Mouse (Mus musculus) gonadal fat pad, adult 2 months (tissue): ENCODE results near the gene Klrg2. TPM values are rescaled to one million over a fixed set of nuclear protein-coding genes. Genes with fewer than 3 reads are reported as not detected.
"Not testable (repeated sequence)": the region's sequence is repeated elsewhere in the genome, so short reads cannot be mapped to it uniquely, and the experiment has no call there.

ENCODE experiments used
- DNase-seq: peaks from one replicate; pipeline ENCODE4 v3.0.0-alpha.2; 2012; ENCODE audit warnings: low read depth
- polyA plus RNA-seq: library from polyadenylated mRNA; depleted of rRNA; stranded (reverse); fragments of >200 nt; gene quantifications from 2 replicates; pipeline ENCODE4 v1.2.3, GENCODE M21; 2012; rRNA removed

The Klrg2 gene
- 8.8 and 13.4 TPM in 2 replicates for polyA plus RNA-seq

DNA sequence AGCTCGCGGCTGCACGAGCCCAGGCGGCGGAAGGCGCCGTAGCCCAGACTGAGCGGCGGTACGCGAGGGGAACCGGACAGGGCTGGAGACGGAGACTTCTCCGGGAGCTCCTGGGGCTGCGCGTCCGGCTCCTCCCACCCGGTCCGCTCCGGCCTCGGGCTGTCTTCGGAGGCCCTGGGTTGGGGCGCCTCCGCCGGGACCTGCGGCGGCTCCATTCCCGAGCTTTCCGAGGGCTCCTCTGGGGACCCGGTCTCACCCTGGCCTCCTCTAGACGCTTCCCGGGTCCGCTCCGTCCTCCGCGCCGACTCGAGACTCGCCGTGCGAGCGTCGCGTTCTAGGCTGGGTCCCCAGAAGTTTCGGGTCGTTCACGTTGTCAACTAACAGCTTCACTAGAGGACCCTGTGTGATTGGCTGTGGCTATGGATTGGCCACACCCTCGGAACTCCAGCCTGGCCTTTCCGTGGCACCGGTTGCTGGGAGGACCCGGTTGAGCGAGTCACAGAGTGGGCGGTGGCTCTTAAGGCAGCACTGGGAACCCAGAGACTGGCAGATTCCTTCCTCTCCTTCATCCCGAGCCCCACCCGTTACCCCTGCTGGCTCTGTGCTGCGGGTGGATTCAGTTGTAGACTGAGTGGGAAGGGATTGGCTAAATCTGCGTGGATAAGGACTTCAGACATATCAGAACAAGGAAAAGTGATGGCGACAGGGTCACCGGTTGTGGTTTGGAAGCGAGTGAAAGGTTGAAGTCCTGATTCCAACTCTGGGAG lies at the start of gene Klrg2:
Gene Klrg2, minus strand, starts transcription at position 391 of the 767 bp plus-strand sequence.
- no peak for DNase-seq

DNA sequence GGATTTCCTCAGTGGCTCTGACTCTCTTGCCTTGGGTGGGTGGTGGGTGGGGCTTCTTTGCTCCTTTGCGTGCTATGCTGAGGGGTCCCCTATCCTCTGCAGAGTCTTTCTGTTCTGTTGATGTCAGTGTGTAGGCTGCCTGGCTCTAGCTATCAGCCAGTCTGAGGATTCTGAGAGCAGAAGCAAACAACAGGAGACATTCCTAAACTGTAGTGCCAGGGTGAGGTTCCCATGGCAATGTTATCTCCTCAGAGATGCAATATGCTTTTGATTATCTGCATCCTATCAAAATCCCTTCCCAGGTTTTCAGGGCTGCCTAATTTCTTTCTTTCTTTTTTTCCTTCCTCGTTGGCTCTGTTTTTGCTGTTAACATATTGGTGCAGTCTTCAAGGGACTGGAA lies 45.5 kb upstream of the Klrg2 start:
- DNase-seq, result no peak

DNA sequence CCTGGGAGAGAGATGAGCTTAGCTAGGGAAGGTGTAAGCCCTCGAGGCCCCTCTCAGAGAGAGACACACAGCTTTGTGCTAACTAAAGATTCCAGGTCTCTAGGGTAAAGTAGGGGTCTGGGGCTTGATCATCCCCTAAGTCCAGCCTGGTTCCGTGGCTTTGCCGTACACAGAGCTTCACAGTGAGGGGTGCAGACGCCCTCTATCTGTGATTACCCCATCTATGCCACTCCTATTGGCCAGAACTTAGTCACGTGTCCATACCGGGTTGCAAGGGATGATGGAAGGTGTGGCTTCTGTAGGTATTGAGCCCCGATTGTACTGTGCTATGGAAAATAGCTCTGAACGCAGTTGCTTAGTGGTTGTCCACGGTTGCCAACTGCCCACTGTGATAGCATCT lies 40.6 kb upstream of the Klrg2 start:
- no peak for DNase-seq

GRCm38 (mm10) chr6:38676723-38677122 lies 39.7 kb upstream of the Klrg2 start:
- DNase-seq, result no peak

GRCm38 (mm10) chr6:38676217-38676616 lies 39.2 kb upstream of the Klrg2 start:
- no peak for DNase-seq

GRCm38 (mm10) chr6:38672011-38672410 lies 35.0 kb upstream of the Klrg2 start:
- no peak for DNase-seq

GRCm38 (mm10) chr6:38671270-38671669 lies 34.2 kb upstream of the Klrg2 start:
- DNase-seq, result no peak

DNA sequence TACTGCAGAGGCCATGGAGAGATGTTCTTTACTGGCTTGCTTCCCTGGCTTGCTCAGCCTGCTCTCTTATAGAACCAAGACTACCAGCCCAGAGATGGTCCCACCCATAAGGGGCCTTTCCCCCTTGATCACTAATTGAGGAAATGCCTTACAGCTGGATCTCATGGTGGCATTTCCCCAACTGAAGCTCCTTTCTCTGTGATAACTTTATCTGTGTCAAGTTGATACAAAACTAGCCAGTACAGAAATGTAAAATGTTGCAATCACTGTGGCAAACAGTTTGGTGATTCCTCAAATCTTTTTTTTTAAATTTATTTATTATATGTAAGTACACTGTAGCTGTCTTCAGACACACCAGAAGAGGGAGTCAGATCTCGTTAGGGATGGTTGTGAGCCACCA lies 33.4 kb upstream of the Klrg2 start:
- DNase-seq, result not testable (repeated sequence)

DNA sequence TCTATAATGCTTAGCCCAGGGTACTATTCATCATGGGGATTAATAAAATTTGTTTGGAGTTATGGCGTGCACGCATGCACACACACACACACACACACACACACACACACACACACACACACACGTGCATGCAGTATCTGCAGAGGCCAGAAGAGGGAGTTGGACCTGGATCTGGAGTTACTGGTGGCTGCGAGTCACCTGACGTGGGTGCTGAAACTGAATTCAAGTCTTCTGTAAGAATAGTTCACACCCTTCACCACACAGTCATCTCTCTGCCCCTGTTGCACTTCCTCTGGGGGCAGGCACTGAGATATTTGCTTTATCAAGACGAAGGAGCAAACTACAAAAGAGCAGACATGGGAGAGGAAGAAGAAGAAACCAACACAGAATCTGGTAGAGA lies 32.5 kb upstream of the Klrg2 start:
- DNase-seq, result no peak

DNA sequence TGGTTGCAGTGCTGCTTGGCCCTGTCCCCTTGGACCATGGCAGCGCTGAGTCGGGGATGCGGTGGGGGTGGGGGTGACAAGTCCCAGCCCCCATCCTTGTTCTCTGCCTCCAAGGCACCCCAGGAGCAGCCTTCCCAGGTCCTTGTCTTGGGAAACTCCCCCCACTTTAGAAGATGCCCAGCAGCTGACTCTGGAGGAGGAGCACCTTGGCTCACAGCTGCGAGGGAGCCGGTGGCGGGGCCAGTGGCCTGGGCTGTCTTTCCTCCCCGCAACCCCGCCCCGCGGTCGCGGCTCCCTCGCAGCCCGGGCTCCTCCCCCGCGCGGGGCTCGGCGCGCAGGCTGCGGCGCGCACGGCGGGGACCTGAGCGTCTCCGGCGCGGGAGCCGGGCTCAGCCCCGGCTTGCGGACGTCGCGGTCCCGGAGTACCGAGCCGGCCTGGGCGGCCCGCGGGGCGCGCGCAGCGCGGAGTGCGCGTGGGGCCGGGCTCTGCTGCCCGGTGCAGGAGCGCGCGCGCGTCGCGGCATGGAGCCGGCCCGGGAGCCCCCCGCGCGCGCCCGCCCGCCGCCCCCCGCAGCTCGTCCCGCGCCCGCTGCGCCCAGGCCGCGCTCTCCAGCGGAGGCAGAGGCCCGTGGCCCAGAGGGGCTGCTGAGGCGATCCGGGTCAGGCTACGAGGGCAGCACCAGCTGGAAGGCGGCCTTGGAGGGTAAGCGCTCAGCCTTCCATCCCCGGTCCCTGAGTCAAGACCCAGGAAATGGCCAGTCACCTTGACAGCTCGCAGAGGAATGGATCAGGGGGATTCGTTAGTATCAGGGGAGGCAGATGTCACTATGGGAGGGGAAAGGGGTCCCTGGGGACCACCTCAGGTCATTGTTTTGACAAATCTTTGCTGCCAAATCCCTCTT lies 25.9 kb upstream of the Klrg2 start, which contains the start of gene Clec2l:
Gene Clec2l, plus strand, starts transcription at position 356 of the 902 bp plus-strand sequence.
- no peak for DNase-seq

DNA sequence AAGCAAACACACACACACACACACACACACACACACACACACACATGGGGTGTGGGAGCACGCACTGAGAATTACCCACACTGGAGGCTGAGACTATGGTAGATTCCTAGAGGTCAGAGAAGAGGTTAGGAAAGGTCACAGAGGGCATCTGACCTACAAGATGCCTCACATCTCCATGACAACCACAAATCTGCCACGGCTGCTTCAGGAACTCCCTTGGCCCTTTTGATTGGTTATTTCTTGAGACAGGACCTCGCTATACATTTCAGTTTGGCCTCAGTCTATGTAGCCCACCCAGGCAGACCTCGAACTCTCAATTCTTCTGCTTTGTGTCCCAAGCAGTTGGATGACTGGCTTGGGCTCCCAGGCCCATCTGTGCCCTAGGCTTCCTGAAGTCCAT lies 24.6 kb upstream of the Klrg2 start:
- no peak for DNase-seq

DNA sequence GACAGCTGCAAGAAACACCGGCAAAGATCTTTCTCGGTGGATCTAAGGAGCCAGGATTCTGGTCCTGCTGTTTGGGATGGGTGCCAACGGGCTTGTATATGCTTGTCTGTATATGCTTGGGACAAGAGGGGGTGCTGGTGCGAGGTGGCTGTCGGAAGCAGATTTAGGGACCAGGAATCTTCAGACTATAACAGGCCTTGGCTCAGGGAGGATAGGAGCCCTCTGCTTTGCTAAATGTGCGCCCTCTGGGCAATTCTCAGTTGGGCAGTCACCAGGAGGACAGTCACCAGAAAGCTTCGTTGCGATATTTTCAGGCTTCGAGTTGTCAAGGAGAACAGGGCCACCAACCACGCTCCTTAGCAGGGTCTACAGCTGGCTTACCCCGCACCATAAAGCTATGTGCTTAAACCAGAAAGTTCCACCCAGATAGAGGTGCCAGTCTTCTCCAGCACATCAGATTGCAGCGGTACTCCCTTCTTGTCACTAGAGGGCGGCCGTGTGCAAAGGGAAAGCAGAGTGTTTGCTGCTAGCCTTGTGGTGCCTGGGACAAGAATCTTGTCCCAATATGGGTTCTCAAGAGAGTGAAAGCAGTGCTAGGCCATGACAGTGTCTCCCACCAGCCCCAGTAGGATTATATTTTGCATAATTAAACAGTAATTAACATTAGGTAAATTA lies 13.4 kb upstream of the Klrg2 start:
- no peak for DNase-seq

DNA sequence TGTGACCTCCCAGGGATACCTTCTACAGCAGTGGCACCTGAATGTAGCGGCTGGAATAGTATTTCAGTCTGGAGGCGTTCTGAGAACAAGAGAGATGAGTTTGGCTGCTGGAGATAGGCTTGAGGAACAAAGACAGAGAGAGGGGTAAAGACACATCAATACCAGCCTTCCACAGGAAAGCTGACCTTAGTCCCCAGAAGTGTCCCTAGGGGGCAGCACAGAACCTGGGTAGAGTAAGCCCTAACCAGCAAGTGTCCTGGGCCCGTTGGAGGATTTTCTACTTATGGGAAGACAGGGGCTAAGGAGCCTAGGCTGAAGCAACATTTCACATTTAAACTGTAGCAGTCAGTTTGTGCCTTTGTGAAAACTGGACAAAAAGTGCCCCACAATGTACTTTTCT lies 12.5 kb upstream of the Klrg2 start:
- DNase-seq, result no peak

DNA sequence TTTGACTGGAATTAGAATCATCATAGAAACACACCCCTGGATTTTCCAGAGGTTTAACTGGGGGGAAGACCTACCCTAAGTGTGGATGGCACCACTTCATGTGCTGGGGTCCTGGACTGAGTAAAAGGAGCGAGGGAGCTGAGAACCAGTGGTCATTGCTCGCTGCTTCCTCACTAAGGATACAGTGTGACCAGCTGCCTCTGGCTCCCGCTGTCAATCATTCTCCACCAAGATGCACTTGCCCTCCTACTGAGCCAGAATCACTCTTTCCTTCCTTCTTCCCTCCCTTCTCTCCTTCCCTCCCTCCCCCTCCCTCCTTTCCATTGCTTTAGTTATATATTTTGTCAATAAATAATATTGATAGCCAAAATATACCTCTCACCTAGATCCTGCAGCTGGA lies 6.0 kb upstream of the Klrg2 start:
- DNase-seq, result no peak

GRCm38 (mm10) chr6:38642593-38642992 lies 5.6 kb upstream of the Klrg2 start:
- DNase-seq, result no peak

- DNase-seq, result no peak
These were observed 4.6 kb upstream of the Klrg2 start for GRCm38 (mm10) chr6:38641645-38642044.

GRCm38 (mm10) chr6:38641228-38641627 lies 4.2 kb upstream of the Klrg2 start:
- no peak for DNase-seq

GRCm38 (mm10) chr6:38640401-38640800 lies 3.4 kb upstream of the Klrg2 start:
- DNase-seq, result no peak

GRCm38 (mm10) chr6:38635941-38636851 lies 846 bp downstream of the Klrg2 start:
- DNase-seq, result no peak

- no peak for DNase-seq
These were observed 2.6 kb downstream of the Klrg2 start for GRCm38 (mm10) chr6:38634461-38634860.

DNA sequence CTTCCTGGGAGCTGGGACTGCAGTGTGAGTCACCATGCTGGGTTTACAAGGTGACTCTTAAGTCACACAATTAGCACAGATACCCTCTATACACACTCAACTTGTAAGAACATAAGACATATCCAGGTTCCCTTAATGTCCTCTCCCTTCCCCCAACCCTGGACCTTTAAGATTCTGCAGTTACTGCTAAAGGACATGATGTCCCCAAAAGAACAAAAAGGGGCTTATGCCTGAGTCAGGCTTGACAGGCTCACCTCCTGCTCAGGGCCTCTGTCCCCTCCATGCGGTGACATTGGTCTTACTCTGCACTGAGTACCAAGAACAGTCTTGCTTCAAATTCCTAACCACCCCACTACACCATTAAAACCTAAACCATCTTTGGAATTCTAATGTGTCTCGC lies 4.2 kb downstream of the Klrg2 start:
- no peak for DNase-seq
